Mouse (Mus musculus): ENCODE results near the gene Noc2l.

Noc2l gene

DNA sequence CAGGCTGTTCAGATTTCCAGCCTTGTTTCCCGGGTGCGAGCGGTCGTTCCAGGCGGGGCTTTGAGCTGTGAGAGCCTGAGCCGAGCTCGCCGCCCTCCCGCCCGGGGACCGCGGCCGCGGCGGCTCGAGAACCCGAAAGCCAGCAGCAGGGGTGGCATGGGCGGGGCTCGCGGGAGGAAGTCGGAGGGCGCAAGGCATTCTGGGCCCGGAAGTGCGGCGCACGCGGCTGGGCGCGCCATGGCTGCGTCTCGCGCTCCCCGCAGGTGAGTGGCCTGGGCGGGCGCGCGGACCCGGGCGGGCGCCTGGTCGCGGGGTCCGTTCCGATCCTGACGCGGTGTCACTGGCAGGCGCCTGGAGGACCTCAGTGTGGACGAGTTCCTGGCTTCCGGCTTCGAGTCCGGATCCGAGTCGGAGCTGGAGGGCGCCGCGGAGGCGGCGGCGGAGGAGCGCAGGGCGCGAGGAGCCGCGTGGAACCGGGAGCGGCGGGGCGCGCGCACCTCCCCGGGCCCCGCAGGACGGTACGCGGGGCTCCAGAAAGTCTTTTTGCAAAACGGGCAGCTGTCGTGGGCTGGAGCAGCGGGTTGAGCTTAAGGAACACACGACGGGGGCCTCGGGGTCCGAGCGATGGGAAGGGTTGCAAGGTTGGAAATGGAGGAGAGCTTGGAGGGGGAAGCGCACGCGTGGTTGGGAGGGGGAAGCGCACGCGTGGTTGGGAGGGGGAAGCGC lies at the start of gene Noc2l:
Noc2l (plus strand) TSS at position 203 of the 726 bp plus-strand sequence.
- peak; percentile 89 to 91 for DNase-seq

DNA sequence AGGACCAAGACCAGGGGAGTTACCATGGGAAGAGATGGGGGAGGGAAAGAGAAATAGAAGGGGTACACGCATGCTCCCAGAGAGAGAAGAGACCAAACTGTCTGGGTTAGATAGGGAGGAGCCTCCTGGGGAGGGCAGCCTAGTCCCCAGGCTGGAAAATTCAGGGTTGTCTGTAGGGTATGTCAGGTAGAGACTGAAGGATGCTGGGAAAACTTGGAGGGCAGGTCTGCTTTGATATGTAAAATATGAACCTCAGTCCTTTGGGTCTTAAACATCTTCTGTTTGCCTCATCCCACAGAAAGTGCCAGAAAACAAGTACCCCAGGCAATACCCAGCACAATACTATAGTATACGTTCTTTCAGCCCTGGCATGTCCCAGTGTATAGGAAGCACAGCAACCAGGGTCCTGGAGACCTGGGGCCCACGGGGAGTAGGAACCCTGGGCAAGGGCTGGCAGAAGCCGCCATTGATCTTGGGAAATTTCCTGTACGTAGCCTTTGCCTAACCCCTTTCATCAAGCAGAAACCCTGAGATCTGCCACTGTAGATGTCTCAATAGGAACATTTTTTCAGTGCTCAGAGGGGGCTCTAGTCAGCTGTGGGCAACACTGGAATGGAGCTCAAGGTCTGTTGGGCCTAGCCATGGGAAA lies 47.5 kb upstream of the Noc2l start:
- DNase-seq: no peak

DNA sequence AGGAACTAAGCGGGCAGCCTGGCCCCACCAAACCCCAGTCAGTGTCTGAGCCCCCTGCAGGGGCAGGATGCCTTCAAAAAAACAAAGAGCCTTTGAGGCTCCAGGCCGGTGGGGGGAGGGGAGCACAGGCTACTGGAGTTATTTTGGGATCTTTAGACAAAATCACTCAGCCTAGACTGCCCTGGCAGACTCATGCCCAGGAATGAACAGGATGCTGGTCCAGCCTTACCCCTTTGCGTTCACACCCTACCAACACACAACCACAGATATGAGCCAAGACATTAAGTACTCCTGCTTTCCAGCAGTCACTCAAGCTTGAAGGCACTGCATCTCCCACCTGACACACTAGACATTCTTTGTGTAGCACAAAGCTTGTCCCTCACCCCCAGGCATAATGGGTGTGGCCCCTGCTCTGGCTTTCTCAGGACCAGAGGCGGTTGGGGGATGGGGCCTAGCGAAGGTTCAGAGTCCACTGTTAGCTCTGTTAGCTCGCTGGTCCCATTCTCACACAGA lies 46.9 kb upstream of the Noc2l start:
- peak; percentile 46 to 65 for DNase-seq

DNA sequence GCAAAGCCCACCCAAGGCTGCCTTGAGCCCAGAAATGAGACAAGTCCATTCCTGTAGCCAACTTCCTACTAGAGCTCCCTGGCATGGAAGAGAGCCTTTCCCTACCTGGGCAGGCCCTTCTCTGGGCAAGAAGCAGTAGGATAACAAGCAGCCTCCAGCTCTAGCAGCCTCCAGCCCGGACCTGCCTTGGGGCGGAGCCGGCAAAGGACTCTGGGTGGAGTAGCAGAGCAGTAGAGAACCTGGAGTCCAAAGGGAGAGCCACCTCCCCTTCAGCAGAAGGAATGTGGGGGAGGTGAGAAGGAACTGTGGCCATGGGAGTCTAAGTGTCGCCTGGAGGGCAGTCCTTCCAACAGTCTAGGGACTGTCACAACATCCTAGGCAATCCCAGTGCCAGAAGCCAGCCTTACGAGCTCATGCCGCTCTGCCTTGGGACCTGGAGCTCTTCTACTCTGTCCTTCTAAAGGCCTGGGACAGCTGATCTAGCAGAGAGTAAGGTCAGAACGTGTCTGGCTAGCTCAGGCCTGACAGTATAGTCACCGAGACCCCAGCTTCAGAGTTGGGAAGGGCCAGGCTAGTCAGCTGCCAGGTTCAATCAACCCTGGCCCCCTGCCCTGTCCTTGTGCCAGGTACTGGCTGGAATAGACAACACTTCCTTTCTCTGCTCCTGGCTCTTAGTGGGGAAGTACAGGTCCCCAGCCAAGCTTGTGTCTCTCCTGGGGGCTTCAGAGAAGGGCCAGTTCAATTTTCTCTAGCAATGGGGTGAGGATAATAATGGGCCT lies 43.2 kb upstream of the Noc2l start:
- DNase-seq: peak; percentile 88 to 92

DNA sequence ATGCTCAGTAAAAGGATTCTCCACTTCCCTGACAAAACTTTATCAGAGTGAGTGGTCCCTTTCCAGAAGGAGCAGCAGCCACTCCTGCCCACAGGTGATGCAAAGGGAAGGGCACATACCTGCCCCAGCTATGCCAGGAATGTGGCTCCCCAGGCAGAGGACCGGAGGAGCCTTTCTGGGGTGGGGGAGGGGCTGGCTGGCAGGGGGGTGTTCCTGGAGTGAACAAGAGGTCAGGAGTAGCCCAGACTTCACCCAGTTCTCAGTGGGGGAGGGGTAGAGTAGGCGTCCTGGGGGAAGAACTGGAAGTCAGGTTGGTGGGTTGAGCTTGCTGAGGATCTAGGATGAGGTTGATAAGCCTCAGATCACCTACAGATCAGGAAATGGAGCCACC lies 42.6 kb upstream of the Noc2l start:
- peak; percentile 74 to 85 for DNase-seq

DNA sequence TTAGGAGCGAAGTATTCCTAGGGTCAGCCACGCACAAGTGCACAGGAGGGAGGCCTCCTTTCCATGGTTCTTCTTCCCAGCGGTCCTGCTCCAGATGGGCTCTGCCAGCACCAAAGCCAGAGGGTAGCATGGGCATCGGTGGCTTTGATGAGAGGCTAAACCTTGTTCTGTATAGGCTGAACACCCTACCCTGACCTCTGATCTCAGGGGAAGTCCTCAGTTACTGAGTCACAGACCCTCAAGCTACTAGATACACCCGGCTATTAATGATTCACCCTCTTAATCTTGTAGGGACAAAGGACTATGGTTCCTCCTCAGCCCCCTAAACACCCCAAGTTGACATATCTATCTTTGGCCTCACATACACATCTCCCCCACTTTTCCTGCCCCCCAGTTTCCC lies 41.9 kb upstream of the Noc2l start:
- no peak for DNase-seq

DNA sequence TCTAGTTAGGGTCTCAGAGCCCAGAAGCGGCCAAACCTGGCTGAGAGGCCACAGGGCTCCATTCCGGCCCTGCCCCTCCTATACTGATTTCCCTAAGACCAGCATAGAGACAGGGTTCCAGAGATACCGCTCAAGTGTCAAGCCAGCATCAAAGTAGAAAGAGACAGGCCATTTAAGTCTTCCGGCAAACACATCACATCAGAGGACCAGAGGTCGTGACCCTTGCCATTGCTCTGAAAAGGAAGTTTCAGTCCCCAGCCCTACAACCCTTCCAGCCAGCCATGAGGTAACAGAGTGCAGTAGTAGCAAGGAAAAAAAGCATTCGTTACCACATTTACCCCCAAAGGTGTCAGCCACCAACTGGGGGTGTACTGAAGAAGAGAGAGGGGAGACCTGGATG lies 41.5 kb upstream of the Noc2l start:
- no peak for DNase-seq

DNA sequence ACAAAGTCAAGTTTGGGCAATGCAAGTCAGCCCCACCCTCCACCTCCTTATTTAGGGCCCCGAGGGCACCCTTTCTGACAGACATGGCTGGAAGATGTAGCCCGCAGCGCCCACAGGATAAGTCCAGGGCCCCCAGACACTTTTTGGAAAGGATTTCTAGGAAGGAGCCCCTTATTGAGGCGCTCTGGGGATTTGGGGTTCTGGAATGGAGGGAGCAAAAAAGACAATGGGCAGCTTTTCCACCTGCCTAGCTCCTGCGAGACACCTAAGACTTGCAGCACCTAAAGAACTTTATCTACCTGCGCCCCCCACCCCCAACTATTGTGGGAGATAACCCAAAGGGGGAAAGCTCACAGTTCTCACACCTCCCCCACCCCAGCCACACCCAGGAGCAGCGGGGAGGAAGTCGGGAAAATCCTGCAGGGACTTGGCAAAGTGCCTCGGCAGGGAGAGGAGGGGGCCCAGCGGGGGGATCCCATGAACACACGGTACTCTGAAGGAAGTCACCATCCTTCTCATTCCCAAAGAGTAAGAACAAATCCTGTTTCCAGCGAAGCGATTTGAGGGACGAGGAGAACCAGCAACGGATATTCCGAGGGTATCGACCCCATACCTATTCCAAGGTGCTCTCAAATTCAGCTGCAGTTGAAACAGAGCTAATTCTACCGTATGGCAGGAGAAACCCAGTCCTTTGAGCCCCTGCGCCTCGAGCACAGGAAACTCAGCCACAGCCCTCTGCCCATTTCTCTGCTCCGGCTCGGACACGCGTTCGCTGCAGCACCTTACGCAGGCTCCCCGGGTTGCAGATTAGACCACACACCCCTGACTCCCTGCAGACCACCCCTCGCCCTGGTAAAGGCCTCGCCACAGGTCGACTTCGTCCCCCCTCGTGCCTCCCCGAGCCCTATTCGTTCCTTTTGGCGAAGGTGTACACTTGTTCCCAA lies 39.6 kb upstream of the Noc2l start:
- peak; percentile 64 to 76 for DNase-seq

DNA sequence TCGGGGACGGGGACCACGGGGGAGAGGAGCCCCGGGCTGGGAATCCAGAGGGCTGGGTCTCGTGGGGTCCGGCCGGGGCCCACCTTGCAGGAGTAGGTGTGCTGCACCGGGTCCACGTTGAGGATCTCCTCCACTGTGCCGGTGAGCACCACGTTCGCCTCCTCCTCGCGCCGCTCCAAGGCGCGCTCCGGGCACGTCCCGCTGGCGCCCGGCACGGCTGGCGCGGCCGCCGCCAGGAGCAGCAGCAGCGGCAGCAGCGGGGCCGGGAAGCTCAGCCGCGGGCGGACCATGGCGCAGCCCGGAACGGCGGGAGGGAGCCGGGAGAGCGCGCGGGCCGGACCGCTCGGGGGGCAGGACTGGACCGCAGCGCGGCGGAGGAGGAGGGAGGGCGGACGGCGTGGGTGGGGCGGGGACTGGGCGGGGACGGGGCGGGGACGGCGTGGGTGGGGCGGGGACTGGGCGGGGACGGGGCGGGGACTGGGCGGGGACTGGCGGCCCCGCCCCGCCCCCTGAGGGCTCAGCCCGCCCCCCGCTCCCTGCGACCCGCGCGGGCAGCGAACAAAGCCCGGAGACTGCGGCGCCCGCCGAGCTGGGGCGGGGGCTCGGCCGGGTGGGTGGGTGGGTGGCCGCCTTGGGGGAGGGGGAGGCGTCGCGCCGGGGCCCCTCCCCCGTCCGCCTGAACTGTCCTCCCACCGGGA lies 38.5 kb upstream of the Noc2l start, which contains the start of gene Agrn:
Agrn (minus strand) TSS at position 358 of the 698 bp plus-strand sequence.
- peak; percentile 71 to 77 for DNase-seq

DNA sequence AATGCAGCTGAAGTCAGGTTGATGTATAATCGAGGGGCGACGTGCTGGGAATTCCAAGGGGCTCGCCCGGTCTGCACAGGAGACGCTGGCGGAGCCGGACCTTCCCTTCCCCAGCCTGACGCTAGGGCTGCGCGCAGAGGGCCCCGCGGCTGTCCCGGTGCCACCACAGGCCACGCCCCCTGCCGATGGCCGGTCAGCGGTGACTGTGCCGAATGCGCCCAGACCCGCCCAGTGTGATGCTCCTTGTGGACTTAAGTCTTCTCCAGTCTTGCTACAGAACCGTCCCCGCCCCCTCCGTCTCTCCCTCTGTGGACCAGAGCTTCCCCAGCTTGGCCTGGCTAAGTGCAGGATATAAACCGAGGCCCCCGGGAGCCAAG lies 38.0 kb upstream of the Noc2l start:
- DNase-seq: peak; percentile 90 to 94

DNA sequence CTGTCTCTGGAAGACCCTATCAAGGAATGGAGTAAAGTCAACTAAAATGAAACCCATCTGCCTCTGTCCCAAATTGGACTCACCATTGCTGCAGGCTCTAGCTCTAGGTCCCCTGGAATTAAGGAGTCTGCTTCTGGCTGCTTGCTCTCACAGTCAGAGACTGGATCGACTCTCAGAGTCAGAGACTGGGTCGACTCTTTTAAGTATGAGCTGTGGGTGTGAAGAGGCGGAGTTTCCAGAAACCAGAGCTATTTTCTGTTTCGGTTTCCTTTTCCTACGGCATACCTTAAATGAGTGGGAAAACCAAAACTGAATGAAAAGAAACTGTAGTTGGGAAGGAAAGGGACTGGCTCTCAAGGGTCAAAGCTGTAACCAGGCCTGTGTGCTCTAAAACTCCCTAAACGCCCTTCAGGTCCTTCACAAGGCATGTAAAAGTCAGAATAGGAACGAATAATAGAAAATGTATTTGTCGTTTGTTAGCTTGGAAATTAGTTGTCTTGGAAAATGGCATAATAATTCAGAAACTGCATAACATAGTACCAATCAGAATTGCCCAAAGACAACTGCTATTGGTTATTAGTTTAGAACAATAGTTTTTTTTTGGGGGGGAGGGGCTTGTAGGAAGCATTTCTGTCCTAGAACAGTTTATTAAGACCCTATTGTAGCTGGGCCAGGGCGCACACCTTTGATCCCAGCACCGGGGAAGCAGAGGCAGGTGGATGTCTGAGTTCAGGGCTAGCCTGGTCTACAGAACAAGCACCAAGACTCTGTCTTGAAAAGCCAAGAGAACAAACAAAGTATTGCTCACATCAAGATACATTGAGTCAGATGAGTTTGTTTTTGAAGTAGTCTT lies 35.0 kb upstream of the Noc2l start, which contains the start of gene Isg15:
Isg15 (minus strand) TSS at position 196 of the 853 bp plus-strand sequence.
- DNase-seq: peak; percentile 21 to 52

DNA sequence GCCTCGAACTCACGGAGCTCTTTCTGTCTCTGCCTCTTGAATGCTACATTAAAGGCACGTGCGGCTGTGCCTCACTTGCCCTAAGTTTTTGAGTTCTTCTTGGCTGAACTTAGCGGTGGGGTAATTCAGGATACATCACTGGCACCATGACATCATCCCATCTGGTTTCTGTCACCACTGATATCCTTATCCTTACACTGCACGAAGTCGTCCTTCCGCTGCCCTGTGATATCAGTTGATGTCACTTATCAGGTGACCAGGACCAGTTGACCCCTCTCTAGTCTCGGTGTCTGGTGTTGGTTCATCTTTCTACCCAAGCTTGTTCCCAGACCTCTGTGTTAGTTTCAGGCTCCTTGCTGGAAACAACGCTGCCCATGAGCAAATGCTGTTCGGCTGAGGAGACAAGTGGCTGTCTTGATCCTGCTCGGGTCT lies 33.3 kb upstream of the Noc2l start:
- DNase-seq: no peak

DNA sequence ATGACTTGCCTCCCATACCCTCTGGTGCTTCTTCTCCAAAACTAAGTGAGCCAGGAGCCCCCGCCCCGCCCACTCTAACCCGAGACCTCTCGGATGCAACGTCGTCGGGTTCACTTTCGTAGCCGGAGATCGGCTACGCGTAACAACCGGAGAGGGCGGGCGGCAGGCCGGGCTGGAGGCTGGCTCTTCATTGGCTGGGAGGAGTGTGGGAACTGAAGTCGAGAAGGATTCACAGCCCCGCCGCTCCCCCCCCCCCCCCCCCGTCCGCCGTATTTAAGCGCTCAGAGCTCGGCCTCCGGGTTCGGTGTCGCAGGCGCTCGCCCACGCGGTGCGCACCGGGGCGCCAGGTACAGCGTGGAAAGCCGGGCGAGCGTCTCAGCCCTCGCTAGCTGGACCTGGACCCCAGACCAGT lies 32.8 kb upstream of the Noc2l start, which contains the start of gene AW011738:
AW011738 (plus strand) TSS at position 304 of the 412 bp plus-strand sequence.
- DNase-seq: peak; percentile 82 to 88

DNA sequence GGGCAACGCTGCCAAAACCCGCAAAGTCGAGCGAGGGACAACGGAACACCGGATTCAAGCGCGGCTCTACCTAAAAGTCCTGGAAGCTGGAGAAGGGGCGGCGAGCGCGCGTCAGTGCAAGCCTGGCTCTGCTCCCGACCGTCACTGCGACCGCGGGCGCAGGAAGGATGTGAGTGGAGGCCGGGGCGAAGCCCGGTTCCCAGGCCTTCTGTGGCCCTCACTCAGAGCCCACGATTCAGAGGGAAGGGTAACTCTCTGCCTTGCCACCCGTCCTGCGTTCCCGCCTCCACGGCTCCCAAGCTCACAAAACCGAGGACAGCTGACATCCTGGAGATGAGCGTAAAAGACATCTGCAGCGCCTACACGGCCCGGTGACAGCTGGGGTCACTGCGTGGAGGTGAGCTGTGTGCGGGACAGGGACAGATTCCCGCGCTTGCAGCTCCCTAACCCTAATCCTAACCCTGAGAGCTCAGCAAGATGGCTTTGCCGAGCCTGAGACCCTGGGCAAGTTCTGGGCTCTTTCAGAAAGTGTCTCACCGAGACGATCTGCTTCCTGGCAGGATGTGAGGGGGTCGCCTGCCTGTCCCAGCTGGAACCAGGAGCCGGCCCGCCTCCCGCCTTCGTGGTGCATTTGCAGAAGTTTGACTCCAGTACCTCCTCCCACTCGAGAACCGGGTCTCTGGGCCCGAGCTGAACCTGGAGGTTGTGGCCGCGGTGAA lies 32.2 kb upstream of the Noc2l start:
- peak in 1 of 2 experiments; percentile 34 for DNase-seq

DNA sequence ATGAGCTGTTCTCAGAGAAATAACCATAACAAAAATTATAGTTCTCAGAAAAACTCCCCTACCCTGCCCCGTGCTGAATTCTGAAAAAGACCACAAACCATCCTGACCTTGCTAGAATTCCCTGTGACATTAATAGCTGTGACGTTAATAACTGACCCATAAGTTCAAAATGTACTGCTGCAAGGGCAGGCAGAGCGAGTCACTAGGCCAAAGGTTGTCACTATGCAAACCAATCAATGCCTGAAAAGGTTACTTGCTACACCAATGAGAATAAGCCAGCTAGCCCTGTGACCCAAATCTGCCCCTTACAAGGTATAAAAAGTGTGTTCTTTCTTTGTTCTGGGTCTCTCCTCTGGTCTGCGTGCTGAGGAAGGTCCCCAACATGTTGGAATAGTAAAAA lies 26.9 kb upstream of the Noc2l start:
- DNase-seq: no peak

DNA sequence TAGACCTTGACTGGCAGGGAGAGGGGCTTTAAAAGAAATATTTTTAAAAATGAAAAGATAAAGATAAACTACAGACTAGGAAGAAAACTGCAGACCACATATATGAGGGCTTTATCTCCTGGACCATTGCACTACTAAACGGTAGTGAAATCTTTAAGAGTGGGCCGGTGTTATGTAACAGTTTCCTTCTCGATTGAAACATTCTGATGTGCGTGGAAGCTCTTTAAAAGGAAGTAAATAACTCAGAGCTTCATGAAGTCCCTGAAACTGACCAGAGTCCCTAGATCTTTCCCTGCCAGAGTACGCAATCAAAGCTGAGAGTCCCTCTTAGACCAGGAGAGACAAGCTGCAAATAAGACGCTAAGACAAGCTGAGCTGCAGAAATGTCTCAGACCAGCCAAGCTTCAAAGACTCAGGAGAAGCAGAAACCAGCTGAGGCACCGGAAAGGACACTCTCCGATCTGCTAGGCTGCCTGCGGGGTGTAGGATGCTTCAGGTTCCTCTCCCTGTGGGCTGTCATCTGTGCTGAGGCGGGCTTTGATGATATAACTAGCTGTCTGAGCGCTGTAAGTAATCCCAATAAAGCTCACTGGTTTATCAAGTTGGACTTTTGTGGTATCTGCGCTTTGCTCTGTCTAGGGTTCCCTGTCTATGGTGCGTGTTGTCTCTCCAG lies 25.7 kb upstream of the Noc2l start:
- no peak for DNase-seq

DNA sequence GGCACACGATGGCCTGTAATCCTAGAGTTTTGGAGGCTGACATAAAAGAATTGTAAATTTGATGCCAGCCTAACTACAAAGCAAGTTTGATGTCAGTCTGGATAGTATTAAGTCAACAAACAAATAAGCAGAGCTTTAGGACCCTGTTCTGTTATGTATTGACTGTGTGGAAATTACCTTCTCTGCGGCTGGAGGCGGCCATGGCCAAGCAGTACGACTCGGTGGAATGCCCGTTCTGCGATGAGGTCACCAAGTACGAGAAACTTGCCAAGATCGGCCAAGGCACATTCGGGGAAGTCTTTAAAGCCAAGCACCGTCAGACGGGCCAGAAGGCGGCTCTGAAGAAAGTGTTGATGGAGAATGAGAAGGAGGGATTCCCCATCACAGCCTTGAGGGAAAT lies 22.7 kb upstream of the Noc2l start:
- DNase-seq: no peak

DNA sequence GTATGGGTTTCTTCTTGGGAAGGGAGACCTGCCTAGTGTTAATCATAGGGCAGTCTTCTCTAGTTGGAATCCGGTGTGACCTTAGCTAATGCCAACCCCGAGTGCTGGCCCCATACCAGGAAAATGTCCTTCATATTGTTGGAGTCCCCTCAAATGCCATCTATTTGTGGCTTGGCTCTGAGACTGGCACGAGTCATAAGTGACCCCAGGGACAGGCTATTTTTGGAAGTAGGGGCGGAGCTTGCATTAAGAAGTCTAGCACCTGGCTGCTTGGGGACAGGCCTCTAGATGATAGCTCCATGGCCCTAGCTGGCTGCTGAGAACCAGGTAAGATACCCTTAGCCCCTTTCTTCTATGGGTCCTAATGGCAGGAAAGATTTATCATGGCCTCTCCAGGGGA lies 20.2 kb upstream of the Noc2l start, which contains the start of gene Perm1:
Perm1 (plus strand) TSS at position 220 of the 400 bp plus-strand sequence.
- peak; percentile 65 to 75 for DNase-seq

DNA sequence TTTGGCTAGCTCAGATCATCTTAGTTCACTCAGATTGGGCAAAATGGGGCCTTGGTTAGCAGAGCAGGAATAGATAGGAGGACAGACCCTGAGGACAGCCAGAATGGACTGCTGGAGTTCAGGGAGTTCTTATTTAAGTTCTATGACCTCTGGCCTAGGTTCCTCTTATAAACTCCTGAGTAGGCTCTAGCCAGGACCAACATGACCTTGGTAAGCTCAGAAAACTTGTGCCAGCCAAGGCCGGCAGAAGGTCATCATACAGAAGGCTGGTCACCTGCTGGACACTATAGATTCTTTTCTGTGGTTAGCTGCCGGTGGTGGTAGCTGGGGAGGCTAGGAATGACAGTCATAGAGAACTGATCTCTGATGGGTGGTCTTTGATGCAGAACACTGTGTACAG lies 19.6 kb upstream of the Noc2l start:
- DNase-seq: no peak
